Mouse (Mus musculus) lung, postnatal 14 days (tissue): ENCODE measurements at regions not wholly inside any gene's neighbourhood (a gene's known extent, or its start where the extent isn't known, plus 50 kb on each side); places are given as distances from the start of the nearest gene placed in this dataset.

Source experiments
- DNase-seq: peaks from one replicate; pipeline ENCODE4 v3.0.0; 2021

GRCm38 (mm10) chr6:84514623-84515022 is 79.1 kb downstream of the Cyp26b1 start:
- DNase-seq: no peak

GRCm38 (mm10) chr6:84508598-84508997 is 85.1 kb downstream of the Cyp26b1 start:
- no peak for DNase-seq

GRCm38 (mm10) chr6:84506675-84507074 is 87.0 kb downstream of the Cyp26b1 start:
- no peak for DNase-seq

GRCm38 (mm10) chr6:84500255-84500886 is 93.3 kb downstream of the Cyp26b1 start:
- DNase-seq: no peak

- DNase-seq: no peak
Observed at GRCm38 (mm10) chr6:84498076-84498475, 95.6 kb downstream of the Cyp26b1 start.

GRCm38 (mm10) chr6:84493676-84494075 is 100.0 kb downstream of the Cyp26b1 start:
- no peak for DNase-seq

GRCm38 (mm10) chr6:84493169-84493568 is 100.5 kb downstream of the Cyp26b1 start:
- DNase-seq: no peak

- DNase-seq: no peak
Observed at GRCm38 (mm10) chr6:84492594-84492993, 101.1 kb downstream of the Cyp26b1 start.

GRCm38 (mm10) chr6:84491106-84491505 is 102.6 kb downstream of the Cyp26b1 start:
- no peak for DNase-seq

GRCm38 (mm10) chr6:84481205-84481604 is 112.5 kb downstream of the Cyp26b1 start:
- DNase-seq: no peak

- no peak for DNase-seq
Observed at GRCm38 (mm10) chr6:84477072-84477471, 116.6 kb downstream of the Cyp26b1 start.

GRCm38 (mm10) chr6:84476466-84476865 is 117.2 kb downstream of the Cyp26b1 start:
- peak; percentile 32 for DNase-seq

GRCm38 (mm10) chr6:84474835-84475234 is 118.9 kb downstream of the Cyp26b1 start:
- no peak for DNase-seq

GRCm38 (mm10) chr6:84473171-84473570 is 120.5 kb downstream of the Cyp26b1 start:
- DNase-seq: no peak

GRCm38 (mm10) chr6:84472287-84472686 is 121.4 kb downstream of the Cyp26b1 start:
- no peak for DNase-seq

- no peak for DNase-seq
Observed at GRCm38 (mm10) chr6:84467319-84467718, 126.4 kb downstream of the Cyp26b1 start.

- DNase-seq: no peak
Observed at GRCm38 (mm10) chr6:84466223-84466622, 127.5 kb downstream of the Cyp26b1 start.

GRCm38 (mm10) chr6:84465596-84465995 is 128.1 kb downstream of the Cyp26b1 start:
- DNase-seq: no peak

GRCm38 (mm10) chr6:84463592-84464367 is 129.9 kb downstream of the Cyp26b1 start:
- DNase-seq: no peak

GRCm38 (mm10) chr6:84456803-84457202 is 136.9 kb downstream of the Cyp26b1 start:
- no peak for DNase-seq

GRCm38 (mm10) chr6:84445093-84445492 is 148.6 kb downstream of the Cyp26b1 start:
- DNase-seq: no peak

- DNase-seq: no peak
Observed at GRCm38 (mm10) chr6:84442667-84443066, 151.0 kb downstream of the Cyp26b1 start.

GRCm38 (mm10) chr6:84441721-84442480 is 151.8 kb downstream of the Cyp26b1 start:
- DNase-seq: no peak

- DNase-seq: no peak
Observed at GRCm38 (mm10) chr6:84436716-84437115, 157.0 kb downstream of the Cyp26b1 start.
